Mouse (Mus musculus) testis, adult 2 months (tissue): ENCODE results near the gene Pias3.

Source experiments
- CTCF ChIP-seq: fragments of 200-500 bp; IDR thresholded peaks from 2 replicates; pipeline ENCODE4 v1.5.1; 2012; ENCODE audit warnings: low read depth, mild to moderate bottlenecking, inconsistent platforms, low read length, moderate library complexity; ENCODE audit not compliant: control insufficient read depth, insufficient read depth, insufficient replicate concordance
- POLR2A ChIP-seq: fragments of 200-500 bp; IDR thresholded peaks from 2 replicates; pipeline ENCODE4 v1.6.1; 2012; ENCODE audit warnings: low read depth, mild to moderate bottlenecking, inconsistent platforms, low read length, moderate library complexity; ENCODE audit not compliant: control insufficient read depth

- no peak for TF ChIP-seq CTCF
- TF ChIP-seq POLR2A = no peak
Observed at GRCm38 (mm10) chr3:96680269-96680956, 15.8 kb upstream of the Pias3 start.
